Mouse (Mus musculus) CH12.LX (cell line): ENCODE data around the gene Mark2.

ENCODE experiments used
- CHD1 ChIP-seq: IDR thresholded peaks from 2 replicates; pipeline ENCODE4 v1.6.1; 2012; ENCODE audit warnings: low read depth, low read length, improper control_type of control experiment, inconsistent platforms
- CTCF ChIP-seq, 2 experiments: IDR thresholded peaks in 1 of 2; conservative IDR thresholded peaks in 1 of 2; 2 replicates each; pipeline ENCODE4 v1.5.1; 2011 to 2012; ENCODE audit warnings: low read depth in 2 of 2, low read length in 2 of 2, improper control_type of control experiment in 1 of 2, inconsistent platforms in 1 of 2, mild to moderate bottlenecking in 1 of 2, moderate library complexity in 1 of 2
- JUN ChIP-seq: IDR thresholded peaks from 2 replicates; pipeline ENCODE4 v1.6.1; 2011; ENCODE audit warnings: low read depth, mild to moderate bottlenecking, low read length, improper control_type of control experiment, moderate library complexity; ENCODE audit not compliant: insufficient read depth
- JUND ChIP-seq: conservative IDR thresholded peaks from 2 replicates; pipeline ENCODE4 v1.6.1; 2011; ENCODE audit warnings: low read depth, low read length, improper control_type of control experiment
- MAZ ChIP-seq: IDR thresholded peaks from 2 replicates; pipeline ENCODE4 v1.6.1; 2012; ENCODE audit warnings: low read depth, mild to moderate bottlenecking, inconsistent platforms, low read length, improper control_type of control experiment, moderate library complexity
- POLR2A ChIP-seq: IDR thresholded peaks from 2 replicates; pipeline ENCODE4 v1.6.1; 2011; ENCODE audit warnings: low read depth, mild to moderate bottlenecking, improper control_type of control experiment, low read length

GRCm38 (mm10) chr19:7236742-7237141 lies 104.9 kb downstream of the Mark2 start:
- TF ChIP-seq JUN = peak; percentile 64
- no peak for TF ChIP-seq CHD1
- TF ChIP-seq POLR2A = no peak
- peak; percentile 77 for TF ChIP-seq JUND
- no peak for TF ChIP-seq CTCF (conservative IDR thresholded peaks at IDR 0.05 in 1 of 2, IDR thresholded peaks at IDR 0.05 in 1 of 2; ENCODE audit: low read depth in 2 of 2, low read length in 2 of 2)
- TF ChIP-seq MAZ = no peak
